Mouse (Mus musculus): ENCODE data around the gene Uqcr11. TPM values are rescaled to one million over a fixed set of nuclear protein-coding genes. Genes with fewer than 3 reads are reported as not detected.
A peak's percentile ranks its signal among the peaks of the same experiment; 100 is the strongest.

Gene Uqcr11
- polyA plus RNA-seq, 1 experiment from 2014 or later, result 522 TPM

- under 1% methylated on average over 61 of the region's 61 CpGs for WGBS
- Histone ChIP-seq H3K27me3 (replicated peaks; ENCODE audit: control insufficient read depth, insufficient read depth, low read length) (no peaks in the 10 kb centered on the region), H3K4me2 (ENCODE audit: low read length) (peak within 1 kb of the TSS; percentile 70)
These were observed 27.0 kb upstream of the Uqcr11 start, which contains the start of gene Tcf3 for GRCm38 (mm10) chr10:80433513-80434232. TSS of gene Tcf3 (minus strand) at chr10:80433647.

GRCm38 (mm10) chr10:80432936-80433512, 26.4 kb upstream of the Uqcr11 start:
- peak overlapping the region; percentile 70 for H3K4me2 ChIP-seq (ENCODE audit: low read length)
- H3K9ac ChIP-seq (replicated peaks; ENCODE audit: low read depth, low read length), result peak overlapping the region; percentile 95
- peak overlapping the region; percentile 87 for H3K27ac ChIP-seq (ENCODE audit: low read length)
- H3K9me3 ChIP-seq (ENCODE audit: control insufficient read depth, low read length), result no peaks in the 10 kb centered on the region
- peak; percentile 7; the same call in 1 of the 2 replicates for ATAC-seq
- WGBS, result under 1% methylated on average over 41 of the region's 60 CpGs
- H3K4me1 ChIP-seq (replicated peaks; ENCODE audit: control insufficient read depth, insufficient read depth, low read length), result peaks cover 26% of the 10 kb centered on the region
- H3K4me3 ChIP-seq (replicated peaks; ENCODE audit: low read length), result peak overlapping the region; percentile 90
- peaks cover 4% of the 10 kb centered on the region; the same call in 1 of the 2 replicates for H3K36me3 ChIP-seq (ENCODE audit: control insufficient read depth, insufficient read depth)
- no peaks in the 10 kb centered on the region for H3K27me3 ChIP-seq (replicated peaks; ENCODE audit: control insufficient read depth, insufficient read depth, low read length)

More at GRCm38 (mm10) chr10:80433513-80434232, 27.0 kb upstream of the Uqcr11 start, which contains the start of gene Tcf3:
- Histone ChIP-seq H3K27ac (ENCODE audit: low read length) (peak within 1 kb of the TSS; percentile 87), H3K4me3 (replicated peaks; ENCODE audit: low read length) (peak within 1 kb of the TSS; percentile 90), H3K36me3 (ENCODE audit: control insufficient read depth, insufficient read depth) (peaks cover 4% of the 10 kb centered on the region; the same call in 1 of the 2 replicates), H3K4me1 (replicated peaks; ENCODE audit: control insufficient read depth, insufficient read depth, low read length) (peaks cover 26% of the 10 kb centered on the region), H3K9me3 (ENCODE audit: control insufficient read depth, low read length) (no peaks in the 10 kb centered on the region), H3K9ac (replicated peaks; ENCODE audit: low read depth, low read length) (peak within 1 kb of the TSS; percentile 95)
- peak; percentile 96 for ATAC-seq

GRCm38 (mm10) chr10:80432387-80432785, 25.8 kb upstream of the Uqcr11 start:
- WGBS, result under 1% methylated on average over 4 of the region's 4 CpGs
- H3K36me3 ChIP-seq (ENCODE audit: control insufficient read depth, insufficient read depth), result peaks cover 9% of the 10 kb centered on the region
- H3K9ac ChIP-seq (replicated peaks; ENCODE audit: low read depth, low read length), result peak overlapping the region; percentile 95
- no peak overlapping the region for H3K27ac ChIP-seq (ENCODE audit: low read length)
- no peaks in the 10 kb centered on the region for H3K9me3 ChIP-seq (ENCODE audit: control insufficient read depth, low read length)
- H3K4me1 ChIP-seq (replicated peaks; ENCODE audit: control insufficient read depth, insufficient read depth, low read length), result peaks cover 26% of the 10 kb centered on the region
- no peak for ATAC-seq
- H3K4me2 ChIP-seq (ENCODE audit: low read length), result peak overlapping the region; percentile 70
- no peaks in the 10 kb centered on the region for H3K27me3 ChIP-seq (replicated peaks; ENCODE audit: control insufficient read depth, insufficient read depth, low read length)
- H3K4me3 ChIP-seq (replicated peaks; ENCODE audit: low read length), result peak overlapping the region; percentile 90

- WGBS, result 7% methylated on average over 15 of the region's 16 CpGs
- Histone ChIP-seq H3K27me3 (replicated peaks; ENCODE audit: control insufficient read depth, insufficient read depth, low read length) (no peaks in the 10 kb centered on the region), H3K4me3 (replicated peaks; ENCODE audit: low read length) (peak overlapping the region; percentile 90), H3K27ac (ENCODE audit: low read length) (peak overlapping the region; percentile 51; the same call in 1 of the 2 replicates), H3K4me1 (replicated peaks; ENCODE audit: control insufficient read depth, insufficient read depth, low read length) (peaks cover 26% of the 10 kb centered on the region), H3K4me2 (ENCODE audit: low read length) (peak overlapping the region; percentile 70), H3K36me3 (ENCODE audit: control insufficient read depth, insufficient read depth) (peaks cover 15% of the 10 kb centered on the region), H3K9me3 (ENCODE audit: control insufficient read depth, low read length) (no peaks in the 10 kb centered on the region), H3K9ac (replicated peaks; ENCODE audit: low read depth, low read length) (peak overlapping the region; percentile 95)
- no peak for ATAC-seq
These were observed 25.1 kb upstream of the Uqcr11 start for GRCm38 (mm10) chr10:80431570-80432386.

GRCm38 (mm10) chr10:80430375-80430980, 23.8 kb upstream of the Uqcr11 start:
- Histone ChIP-seq H3K27me3 (replicated peaks; ENCODE audit: control insufficient read depth, insufficient read depth, low read length) (no peaks in the 10 kb centered on the region), H3K36me3 (ENCODE audit: control insufficient read depth, insufficient read depth) (peaks cover 24% of the 10 kb centered on the region), H3K4me3 (replicated peaks; ENCODE audit: low read length) (no peak overlapping the region), H3K9me3 (ENCODE audit: control insufficient read depth, low read length) (no peaks in the 10 kb centered on the region), H3K27ac (ENCODE audit: low read length) (no peak overlapping the region), H3K9ac (replicated peaks; ENCODE audit: low read depth, low read length) (no peak overlapping the region), H3K4me1 (replicated peaks; ENCODE audit: control insufficient read depth, insufficient read depth, low read length) (peaks cover 26% of the 10 kb centered on the region), H3K4me2 (ENCODE audit: low read length) (no peak overlapping the region)
- WGBS, result 83% methylated on average over 7 of the region's 8 CpGs
- ATAC-seq, result no peak

GRCm38 (mm10) chr10:80429800-80430199, 23.2 kb upstream of the Uqcr11 start:
- no peak for ATAC-seq
- H3K36me3 ChIP-seq (ENCODE audit: control insufficient read depth, insufficient read depth), result peaks cover 31% of the 10 kb centered on the region
- peaks cover 26% of the 10 kb centered on the region for H3K4me1 ChIP-seq (replicated peaks; ENCODE audit: control insufficient read depth, insufficient read depth, low read length)
- H3K9ac ChIP-seq (replicated peaks; ENCODE audit: low read depth, low read length), result no peak overlapping the region
- H3K9me3 ChIP-seq (ENCODE audit: control insufficient read depth, low read length), result peaks cover 4% of the 10 kb centered on the region; the same call in 1 of the 2 replicates
- WGBS, result 87% methylated on average over 8 of the region's 8 CpGs
- no peak overlapping the region for H3K27ac ChIP-seq (ENCODE audit: low read length)
- H3K4me2 ChIP-seq (ENCODE audit: low read length), result no peak overlapping the region
- H3K4me3 ChIP-seq (replicated peaks; ENCODE audit: low read length), result no peak overlapping the region
- no peaks in the 10 kb centered on the region for H3K27me3 ChIP-seq (replicated peaks; ENCODE audit: control insufficient read depth, insufficient read depth, low read length)

- H3K27me3 ChIP-seq (replicated peaks; ENCODE audit: control insufficient read depth, insufficient read depth, low read length), result no peaks in the 10 kb centered on the region
- peaks cover 41% of the 10 kb centered on the region for H3K36me3 ChIP-seq (ENCODE audit: control insufficient read depth, insufficient read depth)
- WGBS, result 95% methylated on average over 3 of the region's 3 CpGs
These were observed 18.4 kb upstream of the Uqcr11 start for GRCm38 (mm10) chr10:80425041-80425440.

GRCm38 (mm10) chr10:80423562-80423961, 16.9 kb upstream of the Uqcr11 start:
- Histone ChIP-seq H3K27me3 (replicated peaks; ENCODE audit: control insufficient read depth, insufficient read depth, low read length) (no peaks in the 10 kb centered on the region), H3K9me3 (ENCODE audit: control insufficient read depth, low read length) (peaks cover 4% of the 10 kb centered on the region; the same call in 1 of the 2 replicates), H3K9ac (replicated peaks; ENCODE audit: low read depth, low read length) (no peak overlapping the region), H3K27ac (ENCODE audit: low read length) (no peak overlapping the region), H3K4me1 (replicated peaks; ENCODE audit: control insufficient read depth, insufficient read depth, low read length) (peaks cover 29% of the 10 kb centered on the region), H3K4me3 (replicated peaks; ENCODE audit: low read length) (no peak overlapping the region), H3K36me3 (ENCODE audit: control insufficient read depth, insufficient read depth) (peaks cover 47% of the 10 kb centered on the region), H3K4me2 (ENCODE audit: low read length) (no peak overlapping the region)
- 50% methylated on average over 4 of the region's 4 CpGs for WGBS
- no peak for ATAC-seq

More at GRCm38 (mm10) chr10:80425041-80425440, 18.4 kb upstream of the Uqcr11 start:
- peaks cover 4% of the 10 kb centered on the region; the same call in 1 of the 2 replicates for H3K9me3 ChIP-seq (ENCODE audit: control insufficient read depth, low read length)
- ATAC-seq, result no peak
- H3K4me1 ChIP-seq (replicated peaks; ENCODE audit: control insufficient read depth, insufficient read depth, low read length), result peaks cover 17% of the 10 kb centered on the region
- H3K4me3 ChIP-seq (replicated peaks; ENCODE audit: low read length), result no peak overlapping the region
- H3K9ac ChIP-seq (replicated peaks; ENCODE audit: low read depth, low read length), result no peak overlapping the region
- H3K27ac ChIP-seq (ENCODE audit: low read length), result no peak overlapping the region
- no peak overlapping the region for H3K4me2 ChIP-seq (ENCODE audit: low read length)
